Mouse (Mus musculus): Measurements from ENCODE around the gene Ssr4.
A peak's percentile ranks its signal among the peaks of the same experiment; 100 is the strongest.

Gene Ssr4

GRCm38 (mm10) chrX:73816596-73817314, 29.9 kb downstream of the Ssr4 start:
- no peak for DNase-seq

- DNase-seq = no peak
Measured at GRCm38 (mm10) chrX:73823747-73824146, 36.9 kb downstream of the Ssr4 start.

GRCm38 (mm10) chrX:73824185-73825151, 37.6 kb downstream of the Ssr4 start, which contains the start of gene Pdzd4:
TSS of gene Pdzd4 (minus strand) at chrX:73824969.
- peak; percentile 5 to 7 for DNase-seq

- DNase-seq = no peak
Measured at GRCm38 (mm10) chrX:73835731-73836130, 48.9 kb downstream of the Ssr4 start.

- no peak for DNase-seq
Measured at GRCm38 (mm10) chrX:73836691-73837090, 49.9 kb downstream of the Ssr4 start.
